Mouse (Mus musculus) right cerebral cortex, postnatal 10 days (tissue): ENCODE measurements at regions not wholly inside any gene's neighbourhood (a gene's known extent, or its start where the extent isn't known, plus 50 kb on each side); places are given as distances from the start of the nearest gene placed in this dataset.

Source experiments
- DNase-seq, 2 experiments: peaks; one replicate each; pipeline ENCODE4 v3.0.0; 2021; ENCODE audit warnings: low spot score in 2 of 2

DNA sequence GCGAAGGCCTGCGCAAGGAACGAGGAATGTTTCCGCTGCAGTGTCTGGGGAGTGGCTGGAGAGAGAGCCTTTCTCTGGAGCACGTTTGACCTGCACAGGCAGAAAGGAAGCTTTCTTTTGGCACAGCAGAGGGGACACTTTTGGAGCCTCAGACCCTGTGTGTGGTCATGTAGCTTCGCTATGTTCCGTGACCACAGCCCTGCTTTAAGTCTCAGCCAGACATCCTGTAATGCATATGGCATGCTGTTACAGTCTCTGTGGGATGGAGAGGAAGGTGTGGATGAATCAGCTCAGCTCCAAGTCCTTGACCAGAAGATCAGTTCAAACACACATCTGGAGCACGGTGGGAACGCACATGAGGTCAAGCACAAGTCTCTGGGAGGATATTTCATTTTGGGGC lies 107.3 kb upstream of the Tnp1 start:
- no peak for DNase-seq

GRCm38 (mm10) chr1:73118661-73119060 lies 103.0 kb upstream of the Tnp1 start:
- no peak for DNase-seq

DNA sequence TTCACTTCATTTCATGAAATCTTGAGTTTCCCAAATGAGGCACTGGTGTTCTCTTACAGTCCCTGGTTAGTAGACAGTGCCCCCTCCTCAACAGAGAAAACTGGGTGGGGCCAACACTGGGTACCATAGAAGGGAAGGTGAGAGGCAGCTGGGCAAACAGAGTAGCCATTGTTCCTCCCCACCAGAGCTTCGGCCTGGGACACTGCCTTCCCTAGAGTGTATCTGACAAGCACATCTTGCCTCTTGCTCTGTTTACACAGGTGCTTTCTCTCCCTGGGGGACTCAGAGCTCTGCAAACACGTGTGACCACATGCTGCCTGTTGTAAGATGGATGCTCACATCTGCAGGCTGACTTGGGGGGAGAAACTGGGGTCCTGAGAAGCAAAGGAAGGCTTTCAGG lies 100.8 kb upstream of the Tnp1 start:
- no peak for DNase-seq

DNA sequence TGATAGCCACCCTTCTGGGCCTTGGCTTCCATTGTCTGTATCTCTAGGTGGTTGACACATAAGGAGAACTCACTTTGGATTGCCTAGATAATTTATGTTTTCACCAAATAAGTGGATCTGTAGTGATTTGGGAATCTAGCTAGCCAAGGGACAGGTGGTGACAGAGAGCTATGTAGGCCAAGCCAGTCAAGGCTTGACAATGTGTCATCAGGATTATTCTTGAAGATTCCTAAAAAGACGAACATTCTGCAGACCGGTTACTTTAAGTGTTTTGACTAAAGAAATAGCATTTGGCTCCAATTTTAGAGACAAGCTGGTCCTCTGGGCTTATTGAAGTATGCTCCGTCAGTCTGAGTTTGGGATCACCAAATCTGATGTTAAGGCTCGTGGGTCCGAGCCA lies 100.1 kb upstream of the Tnp1 start:
- DNase-seq: peak in 1 of 2 experiments; percentile 39

GRCm38 (mm10) chr1:73113137-73113536 lies 97.4 kb upstream of the Tnp1 start:
- peak; percentile 61 to 68 for DNase-seq

GRCm38 (mm10) chr1:73112711-73113110 lies 97.0 kb upstream of the Tnp1 start:
- DNase-seq: no peak

DNA sequence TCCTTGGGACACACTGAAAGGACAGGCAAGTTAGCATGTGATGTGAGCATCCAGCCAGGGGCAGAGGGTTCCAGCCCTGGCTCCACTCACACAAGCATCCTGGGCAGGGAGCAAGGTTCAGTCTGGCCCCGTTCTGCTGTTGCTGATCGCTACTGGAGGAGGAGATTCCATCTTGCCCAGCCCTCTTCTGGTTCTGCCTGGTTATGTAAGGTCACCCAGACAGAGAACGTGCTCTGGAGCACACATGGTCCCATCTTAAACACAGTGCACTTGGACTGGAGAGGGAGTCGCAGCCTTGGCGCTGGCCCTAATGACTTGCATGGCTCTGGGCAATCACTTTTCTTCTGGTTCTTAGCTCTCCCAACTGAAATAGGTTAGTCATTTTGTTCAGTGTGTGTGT lies 96.2 kb upstream of the Tnp1 start:
- no peak for DNase-seq

DNA sequence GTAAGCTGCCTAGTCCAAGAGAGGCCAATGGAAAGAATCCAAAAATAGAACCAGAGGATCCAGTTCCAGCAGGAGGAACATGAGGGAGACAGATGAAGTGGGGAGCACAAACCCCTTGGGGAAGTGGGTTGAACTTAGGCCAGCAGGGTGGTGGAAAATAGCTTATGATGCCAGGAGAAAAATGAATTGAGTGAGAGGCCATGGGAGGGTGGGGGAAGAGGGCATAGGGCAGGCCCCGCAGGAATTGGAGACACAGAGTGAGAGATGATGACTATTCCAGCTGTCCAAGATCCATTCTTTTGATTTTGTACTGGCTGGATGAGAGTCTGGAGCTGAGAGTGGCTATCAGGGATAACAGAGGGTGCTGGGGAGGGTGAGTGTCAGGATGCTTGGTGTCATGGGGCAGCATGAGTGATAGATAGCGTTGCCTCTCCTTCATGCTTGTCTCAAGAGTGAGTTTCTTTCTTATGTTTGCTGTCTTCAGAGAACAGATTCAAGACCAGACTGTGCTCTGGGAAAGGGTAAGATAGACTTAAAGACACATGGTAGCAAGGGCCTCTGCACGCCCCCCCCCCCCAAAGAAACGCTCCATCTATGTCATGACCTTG lies 90.3 kb upstream of the Tnp1 start:
- no peak for DNase-seq

DNA sequence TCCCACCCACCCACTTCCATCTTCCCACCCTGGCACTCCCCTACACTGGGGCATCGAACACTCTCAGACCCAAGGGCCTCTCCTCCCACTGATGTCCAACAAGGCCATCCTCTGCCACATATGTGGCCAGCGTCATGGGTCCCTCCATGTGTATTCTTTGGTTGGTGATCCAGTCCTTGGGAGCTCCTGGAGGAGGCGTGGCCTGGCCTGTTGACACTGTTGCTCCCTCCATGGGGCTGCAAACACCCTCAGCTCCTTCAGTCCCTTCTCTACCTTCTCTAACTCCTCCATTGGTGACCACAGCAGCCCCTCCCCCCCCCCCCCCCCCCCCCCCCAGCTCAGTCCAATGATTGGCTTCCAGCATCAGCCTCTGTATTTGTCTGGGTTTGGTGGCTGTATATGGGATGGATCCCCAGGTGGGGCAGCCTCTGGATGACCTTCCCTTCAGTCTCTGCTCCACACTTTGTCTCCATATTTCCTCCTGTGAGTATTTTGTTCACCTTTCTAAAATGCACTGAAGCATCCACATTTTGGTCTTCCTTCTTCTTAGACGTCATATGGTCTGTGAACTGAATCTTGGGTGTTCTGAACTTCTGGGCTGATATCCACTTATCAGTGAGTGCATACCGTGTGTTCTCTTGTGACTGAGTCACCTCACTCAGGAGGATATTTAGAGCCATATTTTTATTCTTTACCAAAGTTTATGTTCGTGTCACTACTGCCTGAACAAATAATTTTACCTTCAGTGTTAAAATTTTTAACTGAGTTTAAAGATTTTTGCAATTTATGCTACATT lies 82.1 kb upstream of the Tnp1 start:
- DNase-seq: no peak

- DNase-seq: no peak
Measured at GRCm38 (mm10) chr1:73089636-73090035, 73.9 kb upstream of the Tnp1 start.

DNA sequence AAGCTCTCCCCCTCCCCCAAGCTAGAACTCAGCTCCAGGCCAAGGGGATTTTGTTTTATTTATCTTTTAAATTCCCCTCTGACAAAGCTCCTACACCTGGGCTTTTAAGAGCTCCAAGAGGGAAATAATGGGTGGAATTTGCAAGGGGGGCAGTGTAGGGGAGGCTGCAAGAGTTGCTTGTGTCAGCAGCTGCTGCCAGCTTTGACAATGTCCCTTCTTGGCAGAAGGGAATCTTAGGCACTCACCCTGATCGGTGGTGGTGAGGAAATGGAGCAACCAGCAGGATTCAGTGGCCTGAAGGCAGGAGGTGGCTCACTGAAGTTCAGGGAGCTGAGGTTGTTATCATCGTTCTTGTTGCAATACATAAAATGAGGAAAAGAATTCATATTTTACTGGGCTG lies 72.8 kb upstream of the Tnp1 start:
- no peak for DNase-seq

DNA sequence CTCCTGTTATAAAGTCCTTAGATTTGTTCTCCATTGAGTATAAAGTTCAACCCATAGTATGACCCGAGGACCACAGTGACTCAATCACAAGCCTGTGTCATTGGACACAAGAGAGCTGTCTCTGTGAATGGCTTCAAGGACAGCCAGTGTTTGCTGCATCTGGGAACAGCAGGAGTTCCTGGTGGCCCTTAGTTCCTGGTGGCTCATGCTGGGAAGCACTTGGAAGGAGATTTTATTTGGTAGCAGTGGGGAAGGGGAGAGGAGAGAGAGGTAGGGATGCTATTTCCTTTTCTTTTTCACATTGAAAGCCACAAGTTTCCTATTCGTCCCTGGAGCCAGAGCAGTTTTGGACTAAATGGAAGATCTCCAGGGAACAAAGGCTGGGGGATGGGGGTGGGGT lies 69.2 kb upstream of the Tnp1 start:
- no peak for DNase-seq

DNA sequence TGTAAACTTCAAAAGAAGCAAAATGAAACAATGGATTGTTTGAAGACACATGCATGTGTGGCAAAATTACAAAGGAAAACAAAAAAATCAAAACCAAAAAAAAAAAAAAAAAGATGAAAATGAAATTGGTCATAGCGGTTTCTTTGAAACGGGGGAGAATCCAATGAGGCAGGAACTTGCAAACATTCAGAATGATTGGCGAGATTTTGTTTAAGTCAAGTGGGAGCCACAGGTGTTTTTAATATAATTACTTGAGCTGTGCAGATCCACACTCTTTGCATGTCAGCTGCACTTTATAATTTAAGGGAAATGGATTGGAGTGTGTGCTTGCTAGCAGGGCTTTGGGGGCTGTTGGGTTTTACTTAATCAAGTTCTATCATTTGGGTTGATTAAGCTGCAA lies 67.7 kb upstream of the Tnp1 start:
- no peak for DNase-seq

- DNase-seq: no peak
Measured at GRCm38 (mm10) chr1:73079518-73079917, 63.8 kb upstream of the Tnp1 start.

DNA sequence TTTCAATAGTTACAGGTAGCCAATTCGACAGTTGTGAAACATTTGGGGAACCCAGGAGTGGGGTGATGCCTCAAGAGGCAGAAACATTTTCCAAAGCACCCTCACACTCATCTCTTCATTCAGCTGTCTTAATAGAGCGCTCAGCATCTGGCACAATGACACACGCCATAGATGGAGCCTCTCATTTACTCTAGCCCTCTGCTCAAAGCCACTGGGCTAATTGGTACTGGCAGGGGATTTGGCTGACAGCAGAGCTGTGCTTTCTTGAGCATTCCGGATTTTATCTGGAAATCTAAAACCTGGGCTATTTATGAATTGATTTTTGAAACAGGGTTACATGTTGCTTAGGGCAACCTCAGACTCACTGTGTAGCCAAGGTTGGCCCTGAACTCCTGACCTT lies 61.4 kb upstream of the Tnp1 start:
- no peak for DNase-seq

- peak in 1 of 2 experiments; percentile 33 for DNase-seq
Measured at GRCm38 (mm10) chr1:73075699-73076373, 60.1 kb upstream of the Tnp1 start.

DNA sequence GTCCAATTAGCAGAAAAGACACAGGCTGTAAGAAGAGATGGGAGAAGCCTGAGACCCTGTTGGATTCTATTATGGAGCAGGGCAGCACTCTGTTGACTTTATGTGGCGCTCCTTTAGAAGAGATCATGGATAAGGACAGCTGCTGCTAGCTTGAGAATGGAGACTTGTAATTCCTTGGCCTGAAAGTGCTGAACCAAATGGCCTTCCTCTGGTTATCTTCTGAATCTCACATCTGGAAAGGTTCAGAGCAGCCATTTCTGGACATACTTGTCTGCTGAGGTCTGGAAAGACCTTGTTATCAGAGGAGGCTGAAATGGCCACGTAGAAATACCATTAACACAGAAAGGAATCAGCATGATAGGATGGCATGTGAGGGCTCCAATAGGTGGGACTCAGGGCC lies 59.5 kb upstream of the Tnp1 start:
- DNase-seq: no peak

GRCm38 (mm10) chr1:73074525-73074924 lies 58.8 kb upstream of the Tnp1 start:
- no peak for DNase-seq

DNA sequence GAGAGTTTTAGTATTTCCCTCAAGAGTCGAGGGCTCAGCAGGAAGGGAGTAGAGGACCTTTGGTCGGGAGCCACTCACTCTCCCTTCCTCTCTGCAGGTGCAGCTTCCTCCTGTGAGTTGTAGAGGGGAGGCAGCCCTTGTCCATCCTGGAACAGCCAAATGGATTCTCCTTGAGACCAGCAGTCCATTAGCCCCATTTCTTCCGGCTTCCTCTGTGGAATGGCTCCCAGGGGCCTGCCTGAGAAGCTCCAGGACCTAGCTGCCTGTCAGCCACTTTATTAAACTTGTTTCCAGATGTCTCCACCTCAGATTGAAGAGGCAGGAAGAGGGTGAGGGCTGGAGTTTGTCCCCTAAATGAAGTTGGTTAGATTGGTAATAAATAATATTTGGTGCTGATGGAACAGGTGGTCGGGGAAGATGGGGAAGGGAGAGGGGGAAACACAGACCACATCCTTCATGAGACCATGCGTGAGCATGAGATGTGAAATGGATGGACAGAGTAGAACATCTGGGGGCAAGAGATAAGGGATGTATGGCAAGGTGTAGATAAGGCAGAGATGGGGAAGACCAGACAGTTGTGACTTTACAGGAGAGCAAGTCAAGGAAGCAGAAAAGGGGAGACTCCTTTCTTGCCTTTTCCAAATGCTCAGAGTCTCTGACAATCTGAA lies 56.7 kb upstream of the Tnp1 start:
- DNase-seq: no peak

DNA sequence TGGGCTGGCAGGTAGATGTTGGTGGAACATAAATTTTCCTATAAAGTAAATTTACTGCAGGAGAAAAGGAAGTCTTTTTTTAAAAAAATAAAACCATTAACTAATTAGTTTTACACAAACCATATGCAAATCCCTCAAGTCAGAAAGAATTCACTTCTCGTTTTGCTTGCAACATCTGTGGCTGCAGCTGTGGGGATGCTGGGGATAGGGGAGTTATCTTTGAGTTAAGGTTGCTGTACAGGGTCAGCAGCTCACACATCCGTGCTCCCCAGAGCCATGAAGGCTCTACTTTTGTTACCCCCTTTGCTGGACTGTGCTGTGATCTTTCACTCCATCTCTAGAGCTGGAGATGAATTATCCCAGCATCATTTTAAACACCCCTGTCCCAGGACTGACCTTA lies 54.4 kb upstream of the Tnp1 start:
- DNase-seq: no peak
